Mouse (Mus musculus): ENCODE data around the gene Gm28230. TPM values are rescaled to one million over a fixed set of nuclear protein-coding genes. Genes with fewer than 3 reads are reported as not detected.

Gene Gm28230
- total RNA-seq (2023), result not detected

DNA sequence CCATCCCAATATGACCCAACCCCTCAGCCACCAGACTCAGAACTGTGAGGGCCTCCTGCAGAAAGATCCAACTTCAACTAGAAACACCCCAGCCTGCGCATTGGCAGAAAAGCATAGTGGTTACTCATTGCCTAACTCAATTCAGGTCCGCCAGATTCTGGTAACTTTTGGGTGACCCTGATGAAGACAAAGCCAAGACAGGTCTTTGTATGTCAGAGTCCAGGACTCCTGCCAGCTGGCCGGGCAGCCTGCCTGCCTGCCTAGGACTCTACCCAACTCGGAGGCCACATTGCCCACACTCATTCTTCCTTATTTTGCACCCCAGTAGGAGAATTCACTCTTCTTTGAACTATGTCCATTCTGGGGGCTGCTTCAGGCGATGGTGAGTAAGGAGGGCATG lies at the start of gene Gm28230:
Gene Gm28230 (plus strand): TSS at position 178 of the 400 bp plus-strand sequence.

DNA sequence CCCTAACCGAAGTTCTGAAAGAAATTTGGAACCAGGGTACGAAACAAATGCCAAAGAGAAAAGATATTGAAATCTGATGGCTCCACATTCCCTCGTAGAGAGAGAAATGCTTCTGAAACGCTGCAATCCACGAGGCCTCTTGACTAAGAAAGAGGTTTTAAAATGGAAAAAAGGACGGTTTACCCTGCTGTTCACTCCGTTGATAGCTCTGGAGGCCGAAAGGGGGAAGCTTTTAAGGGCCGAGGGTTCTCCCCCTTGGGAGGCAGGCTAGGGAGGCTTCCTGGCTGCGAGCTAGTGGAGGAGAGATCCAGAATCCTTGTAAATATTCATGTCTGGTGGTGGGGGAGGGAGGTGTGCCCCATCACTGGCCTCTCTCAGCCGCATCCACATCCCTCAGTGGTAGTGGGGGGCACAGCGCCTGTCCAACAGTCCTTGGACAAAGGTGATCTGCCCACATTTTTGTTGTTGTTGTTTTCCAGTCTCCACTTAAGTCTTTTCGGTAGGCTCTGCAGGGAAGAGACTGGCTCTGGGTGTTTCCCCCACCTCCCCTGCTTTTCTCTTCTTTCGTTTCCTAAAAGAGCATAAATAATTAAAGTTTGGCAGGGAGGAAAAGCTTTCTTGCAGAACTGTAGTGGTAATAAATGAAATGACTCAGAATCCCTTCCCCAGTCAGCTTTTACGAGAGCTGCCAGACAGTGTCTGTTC lies 47.5 kb upstream of the Gm28230 start, which contains the start of gene Hoxd11:
Gene Hoxd11 (plus strand): TSS at position 667 of the 705 bp plus-strand sequence.

DNA sequence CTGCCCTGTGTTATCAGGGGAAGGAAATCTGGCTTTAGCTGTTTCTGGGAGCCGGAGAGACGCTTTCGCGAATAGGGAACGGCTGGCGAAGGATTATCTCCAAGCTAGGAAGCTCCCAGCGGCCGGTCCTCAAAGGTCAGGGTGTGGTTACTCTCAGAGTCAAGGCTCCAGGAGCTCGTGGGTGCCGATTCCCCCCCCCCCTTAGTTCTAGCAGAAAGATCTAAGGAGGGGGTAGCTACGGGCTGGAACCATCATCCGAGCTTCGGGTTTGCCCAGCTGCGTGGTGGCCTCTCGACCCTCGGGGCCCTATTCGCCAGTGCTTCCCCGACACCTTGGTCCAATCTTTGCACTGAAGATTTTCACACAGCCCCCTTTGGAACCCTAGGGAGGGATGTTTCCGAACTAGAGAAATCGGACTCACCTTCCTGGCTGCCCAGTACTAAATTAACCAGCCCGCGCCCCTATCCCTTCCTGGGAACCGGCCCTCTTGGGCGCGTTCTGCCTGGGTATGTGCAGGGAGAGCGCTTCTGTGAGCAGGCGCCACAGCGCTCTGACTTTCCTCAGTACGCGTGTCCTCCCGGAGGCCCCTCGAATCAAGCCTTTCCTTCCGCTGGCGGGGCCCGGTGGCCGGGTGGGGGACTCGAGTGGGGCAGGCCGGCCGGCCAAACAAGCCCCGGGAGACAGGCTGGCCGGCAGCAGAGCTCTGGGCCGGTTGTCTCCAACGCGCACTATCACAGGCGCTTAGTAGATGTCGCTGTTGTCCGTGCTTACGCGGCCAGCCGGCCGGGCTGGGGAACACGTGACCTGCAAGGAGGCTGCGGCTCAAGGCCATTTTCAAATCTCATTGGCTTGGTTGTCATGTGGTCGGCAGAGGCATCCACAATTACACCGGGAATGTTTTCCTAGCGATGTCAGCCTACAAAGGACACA lies 35.2 kb upstream of the Gm28230 start, which contains the start of gene Hoxd10:
Gene Hoxd10 (plus strand): TSS at position 903 of the 930 bp plus-strand sequence.

DNA sequence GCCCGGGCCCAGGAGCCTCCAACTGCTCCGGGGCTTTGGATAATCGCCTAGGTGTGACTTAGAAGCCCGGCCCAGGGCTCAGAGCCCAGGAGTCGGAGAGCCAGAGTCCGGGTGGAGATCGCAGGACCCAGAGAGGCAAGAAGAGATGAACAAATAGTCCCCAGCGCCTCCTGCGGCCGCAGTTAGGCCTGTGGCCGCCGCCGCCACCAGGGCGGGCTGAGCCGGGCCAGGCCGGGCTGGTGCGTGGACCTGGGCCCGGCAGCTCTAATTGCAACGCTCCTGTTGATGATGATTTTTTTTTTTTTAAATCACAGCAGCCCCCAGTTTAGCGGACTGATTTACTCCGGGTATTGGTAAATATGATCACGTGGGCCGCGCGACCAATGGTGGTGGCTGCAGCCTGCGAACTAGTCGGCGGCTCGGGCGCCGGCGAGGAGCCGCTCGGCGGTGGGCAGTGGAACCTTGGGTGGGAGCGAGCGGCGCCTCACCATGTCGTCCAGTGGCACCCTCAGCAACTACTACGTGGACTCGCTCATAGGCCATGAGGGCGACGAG lies 28.9 kb upstream of the Gm28230 start, which contains the start of gene Hoxd9:
Gene Hoxd9 (plus strand): TSS at position 161 of the 555 bp plus-strand sequence.

DNA sequence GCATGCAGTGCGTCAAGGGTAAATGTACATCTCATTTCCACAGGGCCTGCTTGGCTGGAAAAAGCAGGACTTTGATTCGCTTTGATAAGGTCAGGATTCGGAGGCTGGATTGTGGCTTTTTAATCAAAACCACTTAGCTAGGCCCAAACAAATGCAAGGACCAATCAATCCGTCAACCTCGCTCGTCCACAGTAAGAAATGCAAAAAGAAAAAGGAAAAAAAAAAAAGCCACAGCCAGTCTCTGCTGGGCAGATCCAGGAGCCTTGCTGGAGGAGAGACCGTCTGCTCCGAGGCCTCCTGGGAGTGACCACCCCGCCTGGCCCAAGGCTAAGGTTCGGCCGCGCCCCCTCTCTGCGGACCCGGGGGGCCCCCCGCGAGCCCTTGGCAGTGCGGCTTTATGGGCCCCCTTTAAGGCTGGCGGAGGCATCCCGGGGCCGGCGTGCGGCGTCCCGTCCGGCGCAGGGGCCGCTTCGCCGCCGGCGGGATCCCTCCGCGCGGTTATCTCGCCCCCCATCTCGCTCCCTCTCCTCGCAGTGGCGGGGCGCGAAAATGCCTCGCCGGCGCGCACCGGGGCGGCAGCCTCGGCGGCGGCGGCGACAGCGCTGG lies 22.0 kb upstream of the Gm28230 start, which contains the start of gene Hoxd8:
Gene Hoxd8 (plus strand): TSS at position 223 of the 606 bp plus-strand sequence.

DNA sequence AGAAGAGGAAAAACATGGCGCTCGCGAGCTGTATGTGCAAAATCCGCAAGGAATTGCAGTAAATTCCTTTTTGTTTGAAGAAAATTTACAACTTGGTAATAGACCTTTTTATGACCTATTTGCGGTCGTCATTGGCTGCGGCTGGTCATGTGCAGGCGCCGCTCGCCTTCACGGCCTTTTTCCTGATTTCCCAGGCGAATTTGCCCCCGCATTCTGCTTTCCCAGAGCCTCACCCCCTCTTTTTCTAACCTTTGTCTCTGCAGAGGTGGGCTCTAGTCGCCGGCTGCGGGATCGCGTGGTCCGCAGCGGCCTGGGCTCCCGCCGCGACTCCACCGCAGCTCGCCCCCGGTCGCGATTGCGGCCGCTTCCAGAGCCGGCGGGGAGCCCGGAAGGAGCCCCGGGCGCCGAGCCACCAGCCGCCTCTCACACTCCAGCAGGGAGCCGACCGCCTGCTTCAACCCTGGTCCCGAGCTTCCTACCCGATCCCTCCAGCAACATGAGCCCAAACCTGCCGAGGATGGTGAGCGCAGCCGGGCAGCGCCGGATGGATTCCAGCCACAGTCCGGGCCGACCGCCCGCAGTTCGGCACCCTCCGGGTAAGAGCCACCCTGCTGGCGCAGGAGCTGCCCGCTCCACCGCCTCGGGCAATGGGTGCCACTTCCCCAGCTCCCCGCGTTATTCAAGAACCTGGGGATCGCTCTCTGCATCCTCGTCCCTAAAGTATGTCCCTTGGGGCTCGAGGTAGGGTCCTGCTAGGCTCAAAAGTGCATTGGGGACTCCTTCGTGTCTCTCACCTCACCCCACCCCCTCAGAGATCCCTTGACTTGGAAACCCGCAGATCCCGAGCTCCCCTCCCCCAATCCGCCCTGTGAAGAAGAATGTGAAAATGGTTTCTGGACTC lies 14.6 kb upstream of the Gm28230 start, which contains the start of the genes Hoxd3 and Hoxd4:
Gene Hoxd3 (plus strand): TSS at position 207 of the 901 bp plus-strand sequence.
Gene Hoxd4 (plus strand): TSS at position 209 of the 901 bp plus-strand sequence.

DNA sequence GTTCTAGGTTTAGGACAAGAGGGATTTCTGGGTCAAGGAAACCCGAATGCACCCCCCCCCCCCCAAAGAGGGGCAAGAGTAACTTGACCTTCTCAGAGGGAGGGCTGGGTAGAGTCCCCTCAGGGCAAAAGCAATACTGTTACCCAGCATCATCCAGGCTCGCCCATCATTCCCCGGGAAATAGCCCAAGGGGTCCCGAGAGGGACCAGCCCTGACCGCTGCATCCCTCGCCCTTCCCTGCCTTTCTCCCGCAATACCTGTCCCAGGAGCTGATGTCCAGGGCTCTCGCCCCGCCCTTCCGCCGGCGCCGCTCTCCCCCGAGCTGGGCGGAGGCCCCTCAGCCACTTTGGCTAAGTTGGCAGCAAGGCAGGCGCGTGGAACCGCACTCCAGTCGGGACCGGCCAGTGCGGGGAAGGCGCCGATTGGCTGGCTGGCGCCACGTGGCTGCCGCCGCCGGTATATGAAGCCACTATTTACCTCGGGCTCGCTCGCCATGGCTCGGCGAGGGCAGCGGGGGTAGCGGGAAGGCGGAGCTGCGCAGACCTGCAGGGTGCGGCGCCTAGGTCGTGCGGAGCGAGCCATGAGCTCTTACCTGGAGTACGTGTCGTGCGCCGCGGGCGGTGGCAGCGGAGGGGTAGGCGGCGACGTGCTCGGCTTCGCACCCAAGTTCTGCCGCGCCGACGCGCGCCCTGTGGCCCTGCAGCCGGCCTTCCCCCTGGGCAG lies 36.2 kb downstream of the Gm28230 start, which contains the start of gene Hoxd1:
Gene Hoxd1 (plus strand): TSS at position 459 of the 723 bp plus-strand sequence.

Other genes starting within 250 kb of the Gm28230 start
- 26.9 TPM for gene Lnpk, start 147.3 kb upstream of the Gm28230 start, total RNA-seq (2023)
- not detected for gene Evx2, start 67.2 kb upstream of the Gm28230 start, total RNA-seq (2023)
- gene Hoxd13, start 58.4 kb upstream of the Gm28230 start, total RNA-seq (2023), result not detected
- not detected for gene Hoxd12, start 51.7 kb upstream of the Gm28230 start, total RNA-seq (2023)
- gene Hoxd11, start 47.2 kb upstream of the Gm28230 start, total RNA-seq (2023), result not detected
- gene Hoxd10, start 34.8 kb upstream of the Gm28230 start, total RNA-seq (2023), result not detected
- not detected for gene Hoxd9, start 29.0 kb upstream of the Gm28230 start, total RNA-seq (2023)
- not detected for gene Hoxd8, start 22.1 kb upstream of the Gm28230 start, total RNA-seq (2023)
- not detected for gene Hoxd3, start 14.8 kb upstream of the Gm28230 start, total RNA-seq (2023)
- gene Hoxd4, start 14.8 kb upstream of the Gm28230 start, total RNA-seq (2023), result not detected
- not detected for gene Hoxd1, start 36.3 kb downstream of the Gm28230 start, total RNA-seq (2023)
- 24.1 TPM for gene Mtx2, start 99.1 kb downstream of the Gm28230 start, total RNA-seq (2023)